Mouse (Mus musculus): ENCODE data around the gene Nampt.

GRCm38 (mm10) chr12:32893212-32893611 lies 73.9 kb downstream of the Nampt start:
- no peak for TF ChIP-seq POLR2A (IDR thresholded peaks at IDR 0.05; ENCODE audit: low read depth, low read length)
- no peak for TF ChIP-seq CTCF (IDR thresholded peaks at IDR 0.05; ENCODE audit: borderline replicate concordance, insufficient read depth, low read length)

All from embryonic fibroblast, embryonic 13.5 days (primary cell).